Mouse (Mus musculus) erythroblast, adult 5-6 weeks (primary cell): Measurements from ENCODE around the gene Dse. TPM values are rescaled to one million over a fixed set of nuclear protein-coding genes. Genes with fewer than 3 reads are reported as not detected.

Source experiments
- ATAC-seq: replicated peaks from 2 replicates; pipeline ENCODE4 v1.8.0; 2016; ENCODE audit warnings: moderate number of reproducible peaks, mild to moderate bottlenecking, moderate TSS enrichment, inconsistent platforms; ENCODE audit not compliant: poor library complexity, low FRiP score, severe bottlenecking
- total RNA-seq, 2 experiments: library from RNA; stranded (forward) in 1 of 2; stranded (reverse) in 1 of 2; fragments of 150-400 nt in 1 of 2; fragments of 200-764, 138-1000 nt in 1 of 2; gene quantifications; 2 replicates each; pipeline versions ENCODE4 v1.2.3 to v1.2.4; 2015 to 2017; ENCODE audit warnings: low replicate concordance in 2 of 2

Gene Dse
- total RNA-seq, 2 experiments from 2014 or later, result 2.2 to 2.5 TPM

DNA sequence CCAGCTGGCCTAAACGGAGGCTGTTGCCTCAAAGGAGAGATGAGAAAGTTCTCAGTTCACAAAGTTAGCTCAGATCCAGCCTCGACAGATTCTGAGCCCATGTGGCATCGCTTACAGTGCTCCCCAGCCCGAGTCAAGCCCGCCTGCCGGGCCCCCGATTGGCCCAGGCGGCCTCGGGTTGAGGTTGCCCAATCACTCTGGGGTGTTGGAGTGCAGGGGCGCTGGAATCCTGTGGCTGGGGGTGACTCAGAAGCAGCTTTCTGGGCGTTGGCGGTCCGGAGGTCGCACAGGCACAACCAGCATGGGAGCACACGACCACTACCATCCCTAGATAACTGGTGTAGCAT lies 1.1 kb downstream of the Dse start:
- ATAC-seq, result no peak

DNA sequence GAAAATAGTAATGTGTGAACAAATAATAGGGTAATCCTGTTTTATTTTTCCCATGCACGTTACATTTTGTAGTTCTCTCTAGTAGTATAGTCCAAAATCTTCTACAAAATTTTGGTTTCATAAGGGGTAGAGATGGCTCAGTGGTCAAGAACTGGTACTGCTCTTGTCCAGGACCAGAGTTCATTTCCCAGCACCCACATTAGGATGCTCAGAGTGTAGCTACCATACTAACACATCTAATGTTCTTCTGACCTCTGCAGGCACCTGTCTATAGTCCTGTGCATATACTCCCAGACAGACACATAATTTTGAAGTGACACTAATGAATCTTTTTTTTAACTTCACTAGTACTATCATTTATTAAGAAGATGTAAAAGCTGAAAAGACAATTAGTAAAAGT lies 1.7 kb downstream of the Dse start:
- ATAC-seq, result no peak

DNA sequence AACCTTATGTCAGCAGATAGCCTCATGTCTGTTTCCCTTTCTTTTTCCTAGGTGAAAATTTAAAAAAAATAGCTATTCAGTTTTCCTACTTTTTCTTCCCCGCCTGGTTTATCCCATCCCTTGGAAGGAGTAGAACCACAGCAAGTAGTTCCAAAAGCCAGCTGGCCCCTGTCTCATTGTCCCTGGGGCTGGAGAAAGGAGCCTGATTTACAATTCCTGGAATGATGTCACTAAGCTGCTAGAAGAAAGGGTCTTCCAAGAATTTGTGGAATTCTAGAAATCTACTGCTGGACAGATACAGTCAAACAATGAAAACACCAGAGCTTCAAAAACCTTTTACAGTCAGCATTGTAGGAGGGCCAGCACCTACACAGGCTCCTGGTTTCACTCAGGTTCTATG lies 6.8 kb downstream of the Dse start:
- no peak for ATAC-seq

DNA sequence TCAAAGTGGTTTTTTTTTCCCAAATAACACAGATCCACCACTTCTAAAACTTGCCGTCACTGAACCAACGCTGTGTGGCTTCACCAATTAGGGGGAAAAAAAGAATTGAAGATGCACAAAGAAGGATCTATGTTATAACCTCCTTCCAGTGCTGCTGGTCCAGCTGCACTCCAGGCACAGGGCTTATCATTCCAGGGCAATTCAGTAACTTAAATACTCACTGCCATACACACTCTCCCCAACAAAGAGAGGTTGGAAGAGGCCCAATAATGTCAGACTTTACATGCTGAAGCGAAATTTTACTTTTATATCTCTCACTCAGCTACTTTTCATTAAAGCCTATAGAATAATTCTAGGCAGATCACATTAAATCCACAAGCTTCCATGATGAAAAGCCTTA lies 8.9 kb downstream of the Dse start:
- ATAC-seq, result no peak

DNA sequence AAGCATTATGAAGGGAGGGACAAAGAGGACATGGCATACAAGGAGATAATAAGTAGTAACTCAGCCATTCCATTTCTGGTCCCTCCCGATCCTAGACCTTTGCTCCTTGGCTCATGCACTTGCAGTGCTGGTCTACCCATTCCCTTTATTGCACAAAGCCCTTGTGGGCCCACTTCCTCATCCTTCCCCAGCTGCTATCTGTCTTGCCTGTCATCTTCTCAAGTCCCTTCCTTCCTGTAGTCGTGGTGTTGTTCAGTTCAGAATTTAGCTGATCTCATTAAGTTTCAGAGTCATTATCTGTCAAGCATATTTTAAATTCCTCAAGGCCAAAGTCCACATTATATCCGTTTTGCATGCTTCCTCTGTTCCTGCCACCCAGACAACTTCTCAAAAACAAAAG lies 9.5 kb downstream of the Dse start:
- no peak for ATAC-seq

DNA sequence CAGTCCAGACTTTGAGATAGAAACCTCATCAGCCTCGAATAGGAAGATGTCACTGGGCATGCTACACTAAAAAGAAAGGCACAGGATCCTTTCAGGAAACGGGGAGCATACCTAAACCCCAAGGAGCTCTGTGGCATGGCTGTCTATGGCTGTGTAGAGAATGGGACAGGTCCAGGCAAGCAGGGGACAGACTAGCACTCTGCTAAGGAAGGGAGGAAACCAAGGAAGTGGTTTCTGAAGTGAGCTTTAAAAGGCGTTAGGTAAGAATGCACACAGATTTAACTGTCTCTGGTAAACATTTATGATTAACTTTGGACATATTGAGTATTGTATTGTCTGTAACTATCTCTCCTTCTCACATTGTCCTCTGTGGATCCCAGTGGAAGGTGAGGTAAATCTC lies 10.2 kb downstream of the Dse start:
- no peak for ATAC-seq

DNA sequence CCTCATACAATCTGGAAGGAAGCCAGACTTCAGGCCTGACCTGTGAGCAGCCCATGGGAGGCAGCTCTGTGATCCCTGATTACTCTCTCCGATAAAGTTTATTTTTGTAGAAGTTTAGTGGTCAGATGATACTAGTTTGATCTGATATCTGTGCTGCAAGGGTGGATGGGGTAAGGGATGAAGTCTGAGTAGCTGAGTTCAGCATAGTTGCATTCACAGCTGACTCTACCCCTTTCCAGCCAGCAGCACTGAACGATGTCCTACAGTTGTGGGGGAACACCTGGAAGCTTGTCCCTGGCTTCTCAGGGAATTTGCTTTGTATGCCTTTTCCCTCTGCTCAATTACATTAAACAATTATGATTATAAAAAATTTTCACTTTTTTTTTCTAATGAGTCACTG lies 12.6 kb downstream of the Dse start:
- ATAC-seq, result no peak

DNA sequence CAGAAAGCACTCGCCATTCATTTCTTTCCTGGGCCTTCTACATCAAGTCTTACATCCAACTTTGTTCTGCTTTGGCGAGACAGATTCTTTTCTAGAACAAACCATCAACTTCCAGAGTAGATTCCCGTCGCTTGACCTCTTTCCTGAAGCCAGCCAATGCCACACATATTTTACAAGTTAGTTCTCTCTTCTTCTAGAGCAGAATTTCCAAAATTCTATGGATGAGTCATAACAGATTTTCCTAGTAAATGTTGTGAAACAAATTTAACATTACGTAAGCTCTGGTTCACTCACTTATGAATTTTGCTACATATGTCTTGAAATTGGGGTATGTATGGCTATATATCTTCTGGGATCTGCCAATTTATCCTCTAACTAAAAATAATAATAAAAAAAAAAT lies 13.0 kb downstream of the Dse start:
- ATAC-seq, result no peak

DNA sequence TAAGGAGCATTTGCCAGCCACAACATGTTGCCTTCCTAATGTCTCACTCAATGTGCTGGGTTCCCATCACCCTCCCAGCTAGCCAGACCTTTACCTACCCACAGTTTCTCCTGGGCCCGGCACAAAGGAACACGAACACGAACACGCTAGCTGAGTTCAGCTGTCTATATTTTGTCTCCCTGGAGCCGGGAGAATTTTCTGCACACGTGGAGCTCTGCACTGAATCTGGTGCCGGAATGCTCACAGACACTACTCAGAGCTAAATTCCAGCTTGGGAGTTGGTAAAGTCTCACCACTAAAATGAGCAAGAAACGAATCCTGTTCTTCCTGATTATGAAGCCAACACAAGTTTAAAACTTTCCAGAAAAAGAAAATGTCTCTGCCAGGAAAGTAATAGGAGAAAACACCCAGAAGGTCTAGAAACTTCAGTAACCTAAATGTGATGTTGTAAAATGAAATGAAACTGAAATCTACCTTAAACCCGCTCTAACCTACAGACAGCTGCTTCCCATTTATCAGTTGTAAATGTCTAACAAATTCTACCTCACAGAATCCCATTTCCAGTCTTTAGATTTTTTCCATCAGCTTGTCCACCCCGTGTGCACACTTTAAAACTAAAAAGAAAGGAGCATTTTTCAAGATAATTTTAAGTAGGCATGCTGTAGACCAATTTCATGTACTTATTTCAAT lies 20.8 kb downstream of the Dse start:
- ATAC-seq, result no peak

DNA sequence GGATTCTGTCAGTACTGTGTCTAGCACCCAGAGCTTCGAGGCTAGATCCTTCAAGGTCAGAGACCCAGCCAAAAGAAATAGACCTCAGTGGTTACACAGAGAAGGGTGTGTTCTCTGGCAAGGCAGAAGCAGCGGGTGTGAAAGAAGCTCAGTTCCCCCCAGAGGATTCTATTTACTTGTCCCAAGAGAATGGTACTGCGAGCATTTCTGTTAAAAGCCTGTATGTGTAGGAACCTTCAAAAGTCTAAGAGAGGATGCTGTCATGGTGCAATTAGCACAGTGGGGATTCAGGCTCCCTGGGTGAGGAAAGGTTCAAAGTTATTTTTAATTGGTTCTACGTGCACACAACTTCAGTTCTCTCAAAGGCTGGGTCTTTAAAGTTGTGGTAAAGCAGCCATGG lies 22.0 kb downstream of the Dse start:
- no peak for ATAC-seq

DNA sequence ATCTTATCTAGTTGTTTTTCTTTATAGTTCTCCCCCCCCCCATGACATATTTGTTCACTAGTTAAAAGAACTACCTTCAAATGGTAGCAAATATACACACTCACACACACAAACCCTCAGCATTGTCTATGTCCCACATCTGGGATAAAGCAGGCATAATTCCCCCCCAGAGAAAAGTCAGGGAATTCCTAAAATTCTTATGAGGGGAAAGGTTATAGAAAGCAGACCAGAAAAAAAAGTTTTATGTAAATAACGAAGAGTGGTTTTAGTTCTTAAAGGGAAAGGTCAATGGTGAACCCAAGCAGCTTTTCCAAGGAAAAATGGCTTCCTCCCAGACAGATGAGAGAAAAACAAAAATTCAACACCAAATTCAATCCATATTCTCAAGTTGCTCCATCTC lies 22.6 kb downstream of the Dse start:
- ATAC-seq, result no peak

DNA sequence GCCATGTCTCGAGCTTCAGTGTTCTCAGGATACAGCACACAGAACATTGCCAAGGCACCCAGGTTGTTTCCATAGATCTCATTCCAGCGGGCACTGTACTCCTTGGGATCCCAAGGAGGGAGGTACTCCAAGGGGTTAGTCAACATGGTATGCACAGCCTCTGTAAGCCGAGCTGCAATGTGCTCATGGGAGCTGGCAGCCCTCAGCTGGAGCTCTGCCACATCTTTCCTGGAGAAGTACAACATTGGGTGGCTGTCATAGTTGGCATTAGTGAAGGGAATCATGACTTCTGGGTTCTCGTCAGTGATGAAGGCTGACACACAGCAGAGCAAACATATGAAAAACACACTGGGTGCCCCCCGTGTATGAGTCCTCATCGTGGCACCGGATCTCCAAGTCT lies 23.8 kb downstream of the Dse start:
- no peak for ATAC-seq

DNA sequence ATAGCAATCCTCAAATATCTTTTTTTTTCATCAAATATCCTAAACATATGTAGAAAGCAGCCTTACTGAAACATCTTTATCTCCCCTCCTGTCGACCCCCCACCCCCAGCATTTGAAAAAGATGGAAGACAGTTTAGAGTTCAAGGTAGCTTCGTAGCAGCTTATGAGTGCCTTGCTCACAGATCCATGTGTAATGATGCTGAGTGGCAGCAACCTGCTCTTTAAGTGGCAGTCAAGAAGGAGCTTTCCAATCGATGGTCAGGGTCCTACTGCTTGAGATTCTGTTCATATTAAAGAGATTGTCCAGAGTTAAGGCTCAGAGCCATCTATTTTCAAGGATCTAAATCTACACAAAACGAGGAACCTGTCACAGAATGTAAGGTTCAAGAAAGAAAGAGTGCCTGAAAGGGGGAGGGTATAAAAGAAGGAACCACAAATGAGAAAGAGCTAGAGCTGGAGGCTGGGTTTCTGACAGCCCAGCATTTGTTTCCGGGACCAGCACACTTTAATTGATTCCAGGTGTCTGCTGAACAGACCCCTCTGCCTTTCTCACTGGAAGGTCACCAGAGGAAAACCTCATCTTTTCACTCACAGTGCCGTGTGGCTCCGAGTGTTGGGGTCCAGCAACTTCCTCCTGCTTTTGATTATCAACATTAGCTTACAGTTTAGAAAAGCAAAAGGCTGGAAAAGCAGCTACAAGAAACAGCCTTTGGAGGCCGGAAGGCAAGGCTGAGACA lies 31.5 kb downstream of the Dse start:
- ATAC-seq, result no peak

DNA sequence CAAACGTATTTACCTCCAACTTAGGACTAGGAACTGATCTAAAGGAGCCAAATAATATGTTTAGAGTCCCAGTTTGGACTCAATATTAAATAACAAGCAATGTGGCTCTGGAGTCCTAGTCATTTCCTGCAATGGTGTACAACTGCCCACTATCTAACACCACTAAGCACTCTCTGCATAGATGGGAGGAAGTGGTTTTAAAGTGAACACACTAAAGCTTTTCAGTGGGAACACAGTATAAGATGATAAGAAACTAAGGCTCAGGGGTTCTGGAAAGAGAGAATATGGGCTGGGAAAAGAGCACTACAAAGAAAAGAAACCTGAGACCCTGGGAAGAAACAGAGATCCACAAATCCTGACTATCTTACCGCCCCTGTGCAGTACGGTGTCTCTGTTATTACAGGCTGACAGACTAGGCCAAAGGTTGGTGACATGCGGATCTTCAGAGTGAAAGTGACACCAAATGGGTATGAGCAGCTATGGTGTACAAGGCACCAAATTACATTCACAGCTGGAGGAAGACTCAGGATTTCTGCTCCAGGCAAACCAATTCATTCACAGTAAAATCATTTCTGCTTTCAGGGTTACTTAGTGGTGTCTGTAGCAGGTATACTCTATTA lies 34.7 kb downstream of the Dse start:
- no peak for ATAC-seq

DNA sequence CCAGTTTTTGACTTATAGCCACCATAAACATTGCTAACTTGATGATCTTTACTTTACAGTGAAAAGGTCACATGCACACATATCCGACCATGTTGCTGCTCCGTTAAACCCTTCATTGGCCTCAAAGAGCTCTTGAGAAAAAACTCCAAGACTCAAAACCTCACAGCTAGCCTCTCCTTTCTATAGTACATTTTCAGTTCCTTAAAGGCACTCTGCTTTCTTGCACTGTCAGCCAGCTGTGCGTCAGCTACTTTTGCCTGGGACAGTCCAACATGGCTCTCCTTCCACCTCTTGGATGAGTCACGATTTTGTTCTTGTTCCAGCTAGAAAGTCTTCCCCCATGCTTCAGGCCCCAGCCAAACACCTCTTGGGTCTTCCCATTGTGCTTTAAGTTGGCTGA lies 35.9 kb downstream of the Dse start:
- no peak for ATAC-seq

DNA sequence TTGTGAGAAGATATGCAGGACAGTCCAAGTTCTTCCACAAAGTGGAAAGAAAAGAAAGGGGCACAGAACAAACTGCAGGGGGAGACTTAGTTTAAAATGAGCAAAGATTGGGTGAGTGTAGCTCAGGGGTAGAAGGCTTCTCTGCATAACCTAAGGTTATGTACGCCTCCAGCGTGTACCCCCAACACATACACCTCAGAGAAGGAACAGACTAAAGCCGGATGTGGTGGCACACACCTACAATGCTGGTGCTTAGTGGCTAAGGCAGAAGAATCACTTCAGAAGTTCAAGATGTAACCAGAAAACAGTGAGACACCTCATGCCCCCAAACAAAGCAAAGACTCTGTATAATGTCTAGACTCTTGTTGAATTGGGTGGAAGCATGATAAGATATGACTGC lies 36.3 kb downstream of the Dse start:
- no peak for ATAC-seq

DNA sequence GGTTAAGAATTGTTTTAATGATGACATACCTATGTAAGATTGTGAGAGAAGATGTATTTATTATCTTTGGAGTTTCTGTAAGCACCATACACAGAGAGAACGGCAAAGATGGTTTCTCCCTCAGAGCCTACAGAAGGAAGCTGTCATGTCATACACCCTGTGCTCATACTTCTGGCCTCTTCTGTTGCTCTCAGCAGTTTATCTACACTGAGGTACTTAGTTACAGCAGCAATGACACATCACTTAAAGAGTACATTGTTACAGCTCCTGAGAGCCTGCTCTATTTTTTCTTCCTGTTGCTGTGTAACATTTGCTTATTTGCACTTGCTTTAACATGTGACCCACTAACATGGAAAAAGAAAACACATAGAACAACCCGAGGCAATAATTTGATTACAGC lies 40.5 kb downstream of the Dse start:
- no peak for ATAC-seq

DNA sequence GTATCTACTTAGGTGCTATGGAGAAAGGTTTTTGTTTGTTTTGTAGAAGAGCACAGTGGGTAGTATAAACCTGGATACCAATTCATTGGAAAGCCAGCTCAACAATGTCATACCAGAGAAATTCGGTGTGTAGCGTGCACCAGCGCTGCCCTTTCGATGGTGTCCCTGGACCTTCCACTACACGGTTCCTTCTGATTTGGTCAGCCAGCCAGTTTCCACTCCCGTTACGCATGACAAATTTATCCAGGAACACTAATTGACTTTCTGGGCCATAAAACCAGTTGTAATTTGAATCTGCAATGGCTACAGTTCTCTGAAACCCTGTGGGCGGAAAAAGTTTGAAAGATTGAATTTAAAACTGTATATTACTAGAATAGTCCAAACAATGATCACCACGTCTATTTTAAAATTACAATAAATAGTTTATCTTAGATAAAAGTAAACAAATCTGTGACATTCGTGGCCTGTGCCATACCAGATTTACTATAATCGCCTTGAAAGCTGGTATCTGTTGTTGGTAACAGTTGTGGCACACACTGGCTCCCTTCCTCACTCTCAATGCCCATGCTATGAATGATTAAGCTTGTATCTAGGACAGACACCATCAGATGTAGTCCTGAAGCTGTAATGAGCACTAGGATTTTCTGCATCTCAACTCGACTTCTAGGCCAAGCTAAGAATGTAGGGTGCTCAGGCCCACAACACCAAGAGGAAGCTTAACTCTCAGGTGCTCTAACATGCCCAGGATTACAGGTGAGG lies 51.5 kb downstream of the Dse start:
- ATAC-seq, result no peak

DNA sequence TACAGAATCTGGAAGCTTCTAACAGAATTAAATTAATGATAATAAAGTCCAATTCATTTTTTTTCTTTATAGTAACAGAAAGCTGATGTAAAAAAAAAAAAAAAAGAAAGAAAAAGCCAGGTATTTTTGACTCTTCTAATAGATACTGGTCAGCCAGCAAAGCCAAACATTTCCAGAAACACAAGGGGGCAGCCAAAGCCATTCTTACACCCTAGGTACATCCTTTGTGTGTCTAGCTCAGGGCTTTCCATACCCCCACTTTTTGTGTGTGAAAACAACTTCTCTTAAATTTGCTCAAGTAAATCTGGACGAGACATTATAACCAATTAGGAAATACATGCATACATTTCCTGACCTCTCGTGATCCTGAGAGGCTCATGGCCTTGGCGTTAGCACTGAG lies 55.7 kb downstream of the Dse start:
- ATAC-seq, result no peak

DNA sequence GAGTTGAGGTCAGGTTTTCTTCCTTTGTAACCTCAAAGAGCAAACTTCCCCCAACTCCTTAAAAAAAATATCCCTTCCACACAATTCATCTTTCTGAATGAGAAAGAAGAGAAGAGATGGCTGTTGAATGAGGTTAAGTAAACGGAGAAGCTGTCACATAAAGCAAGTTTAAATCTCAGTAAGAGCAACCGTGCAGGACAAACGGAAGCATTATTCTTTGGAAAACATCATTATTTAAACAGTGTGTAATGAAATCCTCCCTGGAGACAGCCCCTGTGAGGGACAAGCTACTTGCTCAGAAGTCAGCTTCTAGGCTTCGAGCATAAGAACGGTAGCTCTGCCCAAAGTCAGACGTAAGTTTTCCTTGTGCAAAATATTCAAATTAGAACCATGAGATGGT lies 57.1 kb downstream of the Dse start:
- no peak for ATAC-seq

DNA sequence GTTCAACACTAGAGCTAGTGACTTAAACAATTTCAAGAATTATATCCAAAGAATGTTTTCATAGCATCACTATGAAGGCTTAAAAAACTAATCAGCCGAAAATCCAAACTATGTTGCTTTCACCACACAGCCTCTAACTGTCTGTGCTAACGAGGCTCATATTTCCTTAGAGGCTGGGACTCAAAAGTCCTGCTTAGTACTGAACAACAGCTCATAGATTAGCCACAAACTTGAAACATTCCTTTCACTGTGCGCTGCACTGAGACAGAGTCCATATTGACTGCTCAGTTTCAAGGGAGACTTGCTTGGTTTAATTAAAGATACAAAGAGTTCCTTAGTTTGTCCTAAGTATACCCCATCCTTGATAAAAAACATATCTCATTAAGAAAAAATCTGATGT lies 57.7 kb downstream of the Dse start:
- ATAC-seq, result no peak
